Mouse (Mus musculus) B cell, adult 2 months (primary cell): ENCODE data around the gene Rgs3.

Source experiments
- DNase-seq, 2 experiments: peaks; one replicate each; pipeline ENCODE4 v3.0.0; 2022

Gene Rgs3

DNA sequence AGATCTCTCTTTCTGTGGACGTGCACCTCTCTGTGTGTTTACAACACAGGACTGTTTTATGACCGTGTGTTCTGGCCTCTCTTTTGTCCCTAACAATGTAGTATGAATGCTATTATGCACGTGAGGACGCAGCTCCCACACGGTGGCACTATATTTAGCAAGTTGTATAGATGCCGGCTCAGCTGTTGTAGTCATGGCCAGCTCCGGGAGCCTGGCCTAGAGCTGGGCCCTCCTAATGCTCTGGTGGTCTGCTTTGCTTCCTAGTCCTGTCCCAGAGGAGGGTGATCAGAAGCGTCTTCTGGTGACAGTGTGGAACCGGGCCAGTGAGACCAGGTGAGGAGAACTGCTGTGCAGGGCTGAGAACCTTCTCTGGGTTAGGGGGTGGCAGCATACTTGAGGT, 47.7 kb downstream of the Rgs3 start:
- DNase-seq, result no peak

DNA sequence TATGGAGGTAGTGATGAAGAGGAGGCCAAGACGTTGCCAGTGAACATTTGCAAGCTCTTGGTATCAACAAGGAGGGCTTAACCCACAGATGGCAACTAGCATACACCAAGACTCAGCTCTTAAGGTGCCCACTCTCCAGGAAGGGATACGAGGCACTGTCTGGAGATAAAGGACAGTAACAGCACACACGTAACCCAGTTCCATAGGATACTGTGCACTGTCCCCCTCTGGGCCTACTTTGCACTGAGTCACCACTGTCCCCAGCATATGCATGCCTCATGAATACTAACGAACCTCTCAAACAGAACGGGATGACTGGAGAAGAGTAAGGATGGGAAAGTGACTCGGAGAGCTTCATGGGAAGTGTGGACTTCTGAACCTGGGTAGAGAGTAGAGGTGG, 48.2 kb downstream of the Rgs3 start:
- DNase-seq, result no peak

DNA sequence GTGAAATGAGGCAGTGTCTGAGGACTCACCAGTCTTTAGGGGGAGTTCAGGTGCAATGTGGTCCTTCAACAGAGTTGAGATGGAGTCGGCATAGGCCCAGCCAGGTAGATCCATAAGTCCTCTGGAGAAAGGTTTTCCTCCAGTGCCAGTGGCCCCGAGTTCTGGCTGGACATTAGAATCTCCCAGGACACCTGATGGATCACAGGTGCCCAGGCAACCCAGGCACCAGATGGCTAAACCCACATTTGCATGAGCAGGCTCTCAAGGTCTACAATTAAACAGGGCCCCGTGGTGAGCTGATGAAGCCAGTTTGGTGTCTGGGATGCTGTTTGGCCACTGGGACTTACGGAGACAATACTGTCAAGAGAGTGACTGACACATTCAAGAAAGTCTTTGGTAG, 49.7 kb downstream of the Rgs3 start:
- DNase-seq, result no peak

DNA sequence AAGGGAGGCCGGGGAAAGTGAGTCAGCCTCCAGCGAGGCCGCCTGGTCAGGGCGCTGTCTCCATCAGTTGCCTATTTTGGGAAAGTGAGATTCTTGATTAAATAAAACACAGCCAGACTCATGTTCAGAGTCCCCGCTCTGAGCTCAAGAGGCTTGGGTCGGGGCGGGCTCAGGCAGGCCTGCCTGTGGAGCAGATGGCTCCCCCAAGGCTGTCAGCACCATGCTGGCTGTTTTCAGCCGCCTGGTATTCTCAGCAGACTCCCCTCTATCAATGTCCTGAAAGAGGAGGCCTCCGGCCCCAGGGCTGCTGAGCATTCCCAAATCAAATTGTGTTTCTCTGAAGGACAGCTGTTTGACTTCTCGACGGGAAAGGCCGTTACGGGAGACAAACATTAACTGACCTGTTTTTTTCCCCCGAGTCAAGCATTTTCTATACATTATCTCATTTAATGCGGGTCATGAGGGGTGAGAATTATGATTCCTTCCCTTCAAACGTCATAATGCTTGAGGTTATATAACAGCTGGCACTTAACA, 50.6 kb downstream of the Rgs3 start:
- DNase-seq, result no peak

DNA sequence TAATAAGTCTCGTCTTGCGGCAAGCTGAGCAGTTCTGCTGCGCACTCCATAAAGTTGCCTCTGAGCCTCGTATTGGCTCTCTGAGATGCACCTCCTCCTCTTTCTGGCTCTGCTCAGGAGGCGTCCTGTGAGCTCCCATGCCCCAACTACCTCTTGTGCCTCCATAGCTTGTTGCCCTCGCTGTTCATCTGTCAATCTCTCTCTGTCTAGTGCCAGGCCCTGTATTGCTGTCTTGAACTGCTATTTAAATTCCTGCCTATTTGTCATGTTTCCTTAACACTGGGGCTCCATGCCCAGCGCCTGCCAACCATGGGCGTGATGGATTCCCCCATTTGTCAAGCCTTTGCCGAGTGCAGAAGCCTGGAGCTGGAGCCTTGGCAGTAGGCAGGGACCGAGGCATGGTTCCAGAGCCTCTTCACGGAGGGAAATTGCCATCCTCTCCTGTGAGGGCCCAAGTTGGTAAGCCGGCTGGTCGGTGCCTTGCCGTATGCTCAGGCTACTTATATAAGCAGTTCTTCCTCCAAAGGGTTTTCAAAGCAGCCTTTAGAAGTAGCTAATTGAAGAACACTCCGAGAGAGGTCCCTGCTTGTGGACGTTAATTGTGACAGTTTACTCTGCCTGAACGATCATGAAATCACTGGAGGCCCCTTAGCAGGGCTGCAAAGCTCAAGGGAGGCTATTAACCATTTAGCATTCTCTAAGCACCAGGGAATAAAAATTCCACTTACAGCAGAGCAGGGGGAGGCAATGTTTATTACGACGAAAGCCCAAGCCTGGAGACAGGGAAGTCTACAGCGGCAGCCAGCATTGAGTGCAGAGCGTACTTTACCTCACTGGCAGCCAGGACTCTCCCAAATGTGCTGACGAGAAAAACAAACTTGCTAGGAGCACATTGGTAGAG, 53.2 kb downstream of the Rgs3 start:
- DNase-seq, result no peak

DNA sequence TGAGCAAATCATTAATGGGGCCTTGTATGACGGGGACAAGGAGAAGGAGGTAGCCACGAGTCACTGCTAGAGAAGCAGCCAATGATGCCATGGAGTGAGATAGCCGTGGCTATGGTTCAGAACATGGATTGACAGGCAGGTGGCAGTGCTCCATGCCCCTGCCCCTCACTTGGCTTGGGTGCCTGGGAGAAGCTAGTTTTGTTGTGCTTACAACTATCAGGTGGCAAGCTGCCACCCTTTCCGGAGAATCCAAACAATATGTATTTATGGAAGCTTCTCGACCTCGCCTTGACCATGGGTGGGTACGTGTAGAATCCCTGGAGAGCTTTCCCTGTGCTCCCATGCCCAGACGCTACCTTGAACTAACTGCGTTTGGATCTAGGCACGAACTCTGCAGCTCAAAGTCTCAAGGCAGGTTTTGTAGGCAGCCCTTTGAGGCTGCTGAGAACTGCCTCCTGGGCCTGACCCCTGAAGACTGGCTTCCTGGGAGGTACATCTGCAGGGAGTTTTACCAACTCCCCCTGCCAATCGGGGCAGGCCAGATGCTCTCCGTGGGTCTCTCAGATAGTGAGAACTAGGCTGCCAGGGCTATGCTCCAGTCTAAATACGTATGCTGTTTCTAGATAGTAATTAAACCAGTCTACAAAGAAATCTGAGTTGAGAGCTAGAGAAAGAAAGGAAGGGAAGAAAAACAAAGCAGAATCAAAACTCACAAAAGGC, 54.2 kb downstream of the Rgs3 start:
- DNase-seq, result no peak

DNA sequence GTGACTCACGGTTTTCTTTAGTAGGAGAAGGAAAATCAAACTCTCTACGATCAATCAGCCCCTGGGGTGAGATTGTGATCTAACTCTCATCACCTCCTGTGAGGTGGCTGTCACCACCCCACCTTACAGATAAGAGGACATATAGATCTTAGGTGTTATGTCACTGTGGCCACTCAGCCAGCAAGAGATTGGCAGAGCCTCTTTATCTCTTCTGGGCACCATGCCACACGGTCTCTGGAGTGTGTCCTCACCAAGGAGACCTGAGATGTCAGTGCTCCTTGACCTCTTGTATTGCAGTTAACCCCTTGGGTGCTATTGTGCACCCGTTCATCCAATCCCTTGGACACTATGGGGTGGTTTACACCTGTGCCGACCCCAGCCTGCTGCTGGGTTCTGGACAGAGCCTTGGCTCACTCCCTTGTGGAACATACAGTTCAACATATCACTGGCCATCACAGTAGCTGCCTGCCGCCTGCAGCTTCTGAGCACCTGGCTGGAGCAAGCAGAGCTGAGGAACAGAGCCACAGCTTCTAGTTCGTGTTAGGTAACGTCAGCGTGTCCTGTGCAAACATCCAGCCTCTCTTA, 58.3 kb downstream of the Rgs3 start:
- DNase-seq, result no peak

DNA sequence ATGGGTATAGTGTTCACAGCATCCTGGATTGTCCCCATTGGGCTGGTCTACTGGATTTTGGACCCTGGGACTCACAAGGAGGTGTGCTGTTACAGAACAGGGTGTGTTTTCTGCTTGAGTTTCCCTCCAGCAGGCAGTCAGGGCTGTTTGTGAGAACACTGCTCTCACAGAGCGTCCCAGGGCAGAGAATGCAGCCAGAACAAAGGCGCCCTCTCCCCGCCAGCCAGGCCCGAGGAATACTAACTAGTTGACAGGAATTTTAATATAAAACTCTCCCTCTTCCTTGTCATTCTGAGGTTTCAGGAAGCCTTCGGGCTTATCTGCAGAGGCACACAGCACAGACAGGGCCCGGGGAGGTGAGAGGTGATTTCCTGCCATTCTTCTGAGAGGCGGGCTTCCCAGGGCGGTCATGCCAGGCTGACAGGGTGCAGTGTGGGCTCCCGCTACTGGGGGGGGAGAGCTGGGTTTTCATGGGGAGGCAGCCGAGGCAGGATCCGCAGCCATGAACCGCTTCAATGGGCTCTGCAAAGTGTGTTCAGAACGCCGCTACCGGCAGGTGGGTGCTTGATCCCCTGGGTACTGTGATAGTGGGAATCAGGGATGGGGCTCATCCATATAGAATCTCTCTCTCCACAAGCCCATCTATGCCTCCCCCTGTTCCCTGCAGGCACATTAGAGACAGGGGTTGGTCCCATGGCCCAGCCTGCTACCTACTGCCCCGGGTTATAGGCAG, 59.8 kb downstream of the Rgs3 start:
- peak in 1 of 2 experiments; percentile 15 for DNase-seq

DNA sequence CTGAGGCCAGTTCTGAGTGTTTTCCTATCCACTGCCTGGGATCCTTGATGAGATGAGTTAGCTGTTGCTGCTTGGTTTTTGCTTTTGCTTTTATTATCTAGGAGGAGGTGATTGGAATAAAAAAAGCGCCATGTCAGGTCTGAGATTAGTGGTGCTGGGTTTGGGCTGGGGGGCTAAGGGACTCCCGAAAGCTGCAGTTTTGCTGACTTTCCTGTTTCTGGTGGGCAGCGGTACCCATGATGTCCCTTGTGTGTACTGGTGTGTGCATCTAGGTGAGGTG, 60.3 kb downstream of the Rgs3 start:
- DNase-seq, result no peak

DNA sequence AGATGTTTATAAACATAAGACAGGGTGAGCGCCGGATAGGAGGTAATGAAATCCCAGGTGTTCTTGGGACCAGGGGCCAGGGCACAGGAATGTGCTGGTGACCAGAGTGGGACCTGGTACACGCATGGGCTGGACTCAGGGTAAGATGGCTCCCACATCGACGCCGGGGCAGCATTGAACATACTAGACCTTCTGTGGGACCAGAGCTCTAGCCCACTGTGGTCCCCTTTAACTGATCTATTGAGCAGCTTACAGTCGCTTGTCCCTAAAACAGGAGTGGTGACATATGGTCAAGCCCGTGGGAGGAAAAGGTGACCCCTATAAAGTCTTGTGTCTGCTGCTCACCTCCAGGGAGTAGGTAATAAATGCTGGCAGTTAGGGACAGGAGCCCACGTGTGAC, 61.5 kb downstream of the Rgs3 start:
- no peak for DNase-seq

DNA sequence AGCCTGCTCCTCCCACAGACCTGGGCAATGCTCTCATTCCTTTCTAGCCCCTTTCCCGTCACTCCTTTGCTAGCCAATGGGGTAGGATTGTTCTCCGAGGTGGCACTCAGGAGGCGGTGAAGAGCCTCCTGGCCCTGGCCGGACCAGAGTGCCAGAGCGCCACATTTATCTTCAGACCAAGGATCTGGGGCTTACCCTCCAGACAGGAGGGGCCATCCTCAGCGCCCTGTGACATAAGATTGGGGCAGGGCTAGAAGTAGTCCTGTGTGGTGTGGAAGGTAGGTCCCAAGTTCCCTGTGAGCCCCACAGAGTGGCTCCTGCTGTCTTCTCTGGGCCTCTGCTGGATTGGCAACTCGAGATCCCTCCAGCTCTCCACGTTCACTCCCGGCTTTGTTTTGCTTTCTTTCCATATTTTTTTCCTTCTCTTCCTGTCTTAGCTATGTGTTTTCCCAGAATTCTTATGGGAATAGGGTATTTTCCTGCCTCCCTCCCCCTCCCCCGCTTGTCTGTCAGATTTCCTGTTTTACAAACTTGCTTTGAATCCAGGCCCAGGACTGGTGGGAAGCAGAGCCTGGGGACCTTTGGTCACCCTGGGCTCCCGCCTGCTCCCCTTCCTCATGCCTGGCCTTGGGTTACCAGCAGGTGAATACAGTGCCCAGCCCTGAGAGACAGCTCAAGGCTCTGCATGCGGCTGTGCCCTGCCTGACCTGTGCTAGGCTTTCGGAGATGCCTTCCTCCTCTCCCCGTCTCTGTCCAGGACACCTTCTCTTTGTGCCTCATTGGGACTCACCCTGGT, 62.4 kb downstream of the Rgs3 start:
- no peak for DNase-seq

DNA sequence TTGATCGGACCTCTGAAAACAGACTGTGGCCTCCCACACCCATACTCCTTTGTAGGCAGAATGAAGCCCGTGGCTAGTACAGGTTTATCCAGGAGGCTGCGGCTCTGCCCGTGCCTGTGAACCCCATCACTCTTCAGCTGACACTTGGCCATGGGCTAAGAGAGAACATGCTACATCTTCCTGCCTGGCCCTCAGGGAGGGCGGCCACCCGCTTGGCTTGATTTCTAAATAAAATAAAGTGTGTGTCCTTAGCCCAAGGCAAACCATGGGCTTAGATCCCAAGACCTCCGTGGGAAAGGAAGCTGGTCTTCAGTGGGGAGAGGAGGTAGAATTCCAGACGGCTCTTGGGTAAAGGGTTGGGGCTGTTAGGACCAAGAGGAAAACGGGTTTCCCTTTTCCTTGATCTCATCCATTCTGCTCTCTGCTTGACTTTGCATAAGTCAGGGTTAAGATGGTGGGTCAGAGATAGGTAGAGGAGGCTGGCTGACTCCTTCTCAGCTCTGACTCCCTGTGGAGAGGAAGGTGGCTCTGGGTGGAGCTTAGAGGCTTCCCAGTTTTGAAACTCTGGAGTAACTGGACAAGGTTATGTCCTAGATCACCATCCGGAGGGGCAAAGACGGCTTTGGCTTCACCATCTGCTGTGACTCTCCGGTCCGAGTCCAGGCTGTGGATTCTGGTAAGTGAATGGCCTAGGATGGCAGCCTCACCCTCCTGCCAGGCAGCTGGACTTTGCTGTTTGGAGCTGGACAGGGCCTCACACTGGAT, 63.8 kb downstream of the Rgs3 start:
- no peak for DNase-seq

DNA sequence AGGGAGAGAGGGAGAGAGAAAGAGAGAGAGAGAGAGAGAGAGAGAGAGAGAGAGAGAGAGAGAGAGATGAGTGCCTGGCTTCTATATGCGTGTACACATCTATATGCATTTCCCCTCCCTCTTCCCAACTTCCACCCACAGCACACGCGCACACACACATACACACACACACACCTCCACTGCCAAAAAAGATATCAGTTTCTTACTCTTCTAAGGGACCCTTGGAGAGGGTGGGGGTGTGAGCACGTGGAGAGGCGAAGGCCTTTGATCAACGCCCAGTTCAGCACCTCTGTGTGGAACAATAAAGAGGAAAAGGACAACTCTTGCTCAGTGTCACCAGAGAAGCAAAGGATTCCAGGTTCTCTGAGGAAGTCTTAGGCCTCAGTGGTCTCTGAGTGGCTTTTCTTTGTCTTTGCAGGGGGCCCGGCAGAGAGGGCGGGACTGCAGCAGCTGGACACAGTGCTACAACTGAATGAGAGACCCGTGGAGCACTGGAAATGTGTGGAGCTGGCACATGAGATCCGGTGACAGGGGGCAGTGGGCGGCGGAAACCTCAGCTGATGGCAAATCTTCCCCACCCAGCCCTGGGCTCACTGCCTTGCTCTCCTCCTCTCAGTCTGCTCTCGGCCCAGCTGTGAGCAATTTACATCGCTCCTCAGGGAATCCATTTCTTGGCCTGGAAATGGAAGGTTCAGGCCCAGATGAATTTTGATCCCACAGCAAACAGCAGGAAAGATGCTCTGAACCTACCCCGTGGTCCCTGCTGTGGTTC, 65.2 kb downstream of the Rgs3 start:
- DNase-seq, result no peak

DNA sequence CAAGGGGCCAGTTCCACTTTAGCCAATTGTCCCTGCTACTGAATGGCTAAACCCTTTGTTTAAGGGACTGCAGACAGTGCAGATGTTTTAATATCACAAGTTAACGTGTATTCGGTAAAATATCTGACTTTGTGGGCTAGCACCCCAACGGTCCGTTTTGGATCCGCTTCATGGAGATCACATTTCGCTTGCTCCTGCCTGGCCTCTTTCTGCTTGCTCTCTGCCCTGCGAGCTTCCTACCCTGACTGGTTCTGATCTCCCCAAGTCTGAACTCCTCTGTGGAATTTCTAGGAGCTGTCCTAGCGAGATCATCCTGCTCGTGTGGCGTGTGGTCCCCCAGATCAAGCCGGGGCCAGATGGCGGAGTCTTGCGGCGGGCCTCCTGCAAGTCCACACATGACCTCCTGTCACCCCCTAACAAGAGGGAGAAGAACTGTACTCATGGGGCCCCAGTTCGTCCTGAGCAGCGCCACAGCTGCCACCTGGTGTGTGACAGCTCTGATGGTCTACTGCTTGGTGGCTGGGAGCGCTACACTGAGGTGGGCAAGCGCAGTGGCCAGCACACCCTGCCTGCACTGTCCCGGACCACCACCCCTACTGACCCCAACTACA, 65.9 kb downstream of the Rgs3 start:
- DNase-seq, result no peak

DNA sequence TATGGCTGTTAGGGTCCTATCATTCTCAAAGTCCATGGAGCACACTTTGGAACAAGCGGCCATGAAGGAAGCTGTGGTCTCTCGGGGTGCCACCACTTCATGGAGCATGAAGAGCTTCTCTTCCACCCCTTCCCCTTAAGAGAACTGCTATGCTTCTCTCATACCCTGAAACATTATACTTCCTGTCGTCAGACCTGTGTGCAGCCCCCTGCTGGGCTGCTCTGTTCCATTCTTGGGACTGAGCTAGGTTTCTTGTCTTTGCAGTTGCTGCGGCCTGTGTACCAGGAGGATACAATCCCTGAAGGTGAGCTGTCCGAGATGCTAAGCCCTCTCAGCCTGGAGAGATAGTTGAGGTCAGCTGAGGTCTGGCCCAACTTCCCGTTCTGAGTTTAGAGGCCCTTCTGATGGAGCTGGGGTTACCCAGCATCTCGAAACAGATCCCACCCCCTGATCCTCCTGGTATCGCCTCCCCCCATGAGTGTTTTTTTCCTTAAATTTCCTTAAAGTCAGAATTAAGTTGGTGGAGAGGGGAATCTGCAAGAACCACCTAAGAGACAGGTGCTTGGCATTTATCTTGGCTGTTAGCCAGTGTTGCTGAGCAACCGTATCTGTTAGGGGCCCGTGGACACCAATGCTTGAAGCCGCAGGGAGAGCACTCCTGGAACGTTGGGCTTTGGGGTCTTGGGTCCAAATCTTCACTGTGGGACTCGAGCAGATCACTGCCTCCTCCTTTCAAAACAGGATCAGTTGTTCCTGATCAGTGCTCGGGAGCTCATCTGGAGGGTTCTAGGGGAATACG, 66.8 kb downstream of the Rgs3 start:
- DNase-seq, result no peak

DNA sequence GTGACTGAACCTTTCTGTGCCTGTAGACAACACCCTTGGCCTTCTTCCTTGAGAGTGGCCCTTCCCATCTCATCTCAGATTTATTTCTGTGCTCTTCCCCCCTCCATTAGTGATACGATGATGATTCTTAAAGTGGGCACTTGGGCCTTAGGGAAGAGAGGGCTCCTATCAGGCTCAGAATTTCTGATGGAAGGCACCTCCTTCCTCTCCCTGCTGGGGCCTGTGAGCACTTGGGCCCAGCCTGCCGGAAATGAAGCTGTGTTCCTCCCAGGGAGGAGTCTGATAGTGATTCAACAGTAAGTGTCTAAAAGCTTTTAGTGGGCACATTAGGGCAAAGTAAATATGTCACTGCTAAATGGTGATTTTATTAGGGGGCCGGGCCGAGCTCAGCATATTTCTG, 67.7 kb downstream of the Rgs3 start:
- DNase-seq, result no peak

DNA sequence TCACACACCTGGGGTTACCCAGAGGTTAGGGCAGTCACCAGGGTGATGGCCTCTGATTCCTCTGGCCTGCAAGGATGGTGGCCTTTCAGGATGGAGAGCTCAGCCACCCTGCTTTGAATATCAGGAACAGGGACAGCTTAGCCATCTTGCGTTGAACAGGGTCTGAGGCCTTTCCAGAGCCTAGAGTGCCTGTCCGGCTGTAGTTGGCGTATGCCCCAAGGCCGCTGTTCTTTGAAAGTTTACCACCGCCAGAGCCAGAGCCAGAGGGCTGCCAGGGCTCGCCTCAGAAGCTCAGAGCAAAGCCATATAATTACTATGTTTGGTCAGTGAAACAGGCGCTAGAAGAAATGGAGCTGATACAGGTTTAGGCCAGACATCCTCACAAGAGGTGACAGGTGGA, 68.9 kb downstream of the Rgs3 start:
- DNase-seq, result no peak

DNA sequence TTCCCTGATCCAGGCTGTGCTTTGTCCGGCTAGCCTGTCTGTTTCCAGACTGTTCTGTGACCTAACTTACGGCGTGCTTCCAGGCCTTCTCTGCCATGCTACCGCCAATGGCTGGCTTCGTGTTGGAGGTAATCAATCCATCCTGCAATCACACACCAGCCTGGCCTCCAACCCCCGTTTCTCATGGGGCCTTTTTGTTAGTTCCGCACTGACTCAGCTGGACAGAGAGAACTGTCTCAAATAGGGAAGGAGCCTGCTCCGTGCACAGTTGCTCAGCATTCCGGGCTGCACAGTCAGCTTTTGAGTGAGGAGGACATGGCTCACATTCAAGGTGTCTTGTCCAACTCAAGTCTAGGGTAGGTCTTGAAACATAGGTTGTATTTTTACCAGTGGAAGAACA, 69.8 kb downstream of the Rgs3 start:
- peak in 1 of 2 experiments; percentile 34 for DNase-seq

DNA sequence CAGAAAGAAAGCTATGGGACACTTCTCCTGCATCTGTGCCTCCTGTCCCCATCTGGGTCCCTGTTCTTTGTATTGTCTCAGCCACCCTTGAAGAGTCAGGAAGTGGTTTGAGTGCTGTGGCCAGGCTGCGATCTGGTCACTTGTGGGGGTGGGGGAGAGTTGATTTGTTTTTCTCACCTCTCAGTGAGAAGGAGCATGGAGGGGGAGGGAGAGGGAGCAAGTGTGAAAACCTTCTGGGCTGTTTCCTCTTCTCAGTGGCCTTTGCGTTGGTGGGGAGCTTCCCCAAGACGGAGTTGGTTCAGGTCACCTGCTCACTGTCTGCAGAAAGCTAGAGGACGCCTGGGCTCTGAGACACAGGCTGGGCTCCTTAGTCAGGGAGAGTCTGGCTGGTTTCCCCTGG, 70.3 kb downstream of the Rgs3 start:
- peak; percentile 68 to 70 for DNase-seq

DNA sequence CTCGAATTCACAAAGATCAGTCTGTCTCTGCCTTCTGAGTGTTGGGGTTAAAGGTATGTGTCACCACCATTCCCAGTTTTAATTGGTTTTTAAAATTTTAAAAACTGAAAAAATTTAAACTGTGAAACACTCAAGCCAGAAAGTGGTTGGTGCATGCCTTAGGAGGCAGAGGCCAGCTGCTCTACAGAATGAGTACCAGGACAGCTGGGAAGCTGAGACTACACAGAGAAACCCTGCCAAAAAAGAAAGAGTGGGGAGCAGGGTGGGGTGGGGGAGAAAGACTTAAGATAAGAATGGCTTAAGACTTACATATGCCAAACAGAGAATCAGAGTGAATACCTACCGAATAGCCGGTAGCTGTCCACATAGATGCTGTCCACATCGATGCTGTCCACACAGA, 73.6 kb downstream of the Rgs3 start:
- DNase-seq, result no peak
